Mouse (Mus musculus): ENCODE results near the gene Zbtb25. TPM values are rescaled to one million over a fixed set of nuclear protein-coding genes. Genes with fewer than 3 reads are reported as not detected.

The Zbtb25 gene
- polyA plus RNA-seq, 1 experiment from 2014 or later = 11.7 TPM

DNA sequence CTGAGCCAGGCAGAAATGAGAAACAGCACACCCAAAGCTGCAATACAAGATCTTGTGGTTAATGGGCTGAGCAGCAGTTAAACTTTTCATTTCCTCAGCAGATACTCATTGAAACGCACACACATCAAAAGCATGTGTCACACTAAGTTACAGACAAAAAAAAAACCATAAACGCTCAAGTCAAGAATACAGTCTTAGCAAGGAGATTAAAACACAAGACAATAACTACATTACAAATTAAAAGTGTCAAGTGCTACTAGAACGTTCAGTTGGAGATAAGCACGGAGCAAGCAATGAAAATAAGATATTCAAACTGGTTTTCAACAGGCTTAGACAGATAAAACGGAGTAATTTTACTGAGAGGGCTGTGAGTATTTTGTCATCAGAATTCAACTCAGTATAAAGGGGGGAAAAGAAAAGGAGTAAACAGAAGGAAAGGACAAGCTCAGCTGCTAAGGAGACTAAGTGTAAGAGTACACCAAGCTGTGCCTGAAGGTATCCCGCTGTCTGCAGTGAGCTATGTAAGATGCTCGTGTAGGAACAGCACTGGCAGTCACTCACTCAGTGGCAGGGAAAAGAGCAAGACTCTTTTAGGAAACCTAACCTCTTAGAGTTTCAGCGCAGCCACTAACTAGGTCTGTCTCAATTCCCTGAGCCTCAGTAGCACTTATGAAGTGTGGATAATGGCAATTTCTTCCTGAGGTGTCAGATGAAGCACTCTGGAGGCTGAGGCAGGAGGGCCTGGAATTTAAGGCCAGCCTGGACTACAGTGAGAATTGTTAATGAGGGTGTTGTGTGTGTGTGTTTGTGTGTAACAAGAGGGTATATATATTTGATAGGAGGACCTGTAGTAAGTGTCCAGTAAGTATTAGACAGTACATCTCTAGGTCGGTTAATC lies 7.7 kb downstream of the Zbtb25 start:
- H3K4me2 ChIP-seq (replicated peaks) = no peak overlapping the region
- no peak overlapping the region for H3K9ac ChIP-seq
- no peaks in the 10 kb centered on the region for H3K27me3 ChIP-seq (replicated peaks)
- no peak overlapping the region for H3K27ac ChIP-seq
- no peaks in the 10 kb centered on the region for H3K36me3 ChIP-seq
- WGBS = 69% methylated on average over 9 of the region's 9 CpGs
- H3K4me1 ChIP-seq (replicated peaks) = no peaks in the 10 kb centered on the region
- H3K4me3 ChIP-seq (replicated peaks) = no peak overlapping the region
- no peak for ATAC-seq
- H3K9me3 ChIP-seq = no peaks in the 10 kb centered on the region

DNA sequence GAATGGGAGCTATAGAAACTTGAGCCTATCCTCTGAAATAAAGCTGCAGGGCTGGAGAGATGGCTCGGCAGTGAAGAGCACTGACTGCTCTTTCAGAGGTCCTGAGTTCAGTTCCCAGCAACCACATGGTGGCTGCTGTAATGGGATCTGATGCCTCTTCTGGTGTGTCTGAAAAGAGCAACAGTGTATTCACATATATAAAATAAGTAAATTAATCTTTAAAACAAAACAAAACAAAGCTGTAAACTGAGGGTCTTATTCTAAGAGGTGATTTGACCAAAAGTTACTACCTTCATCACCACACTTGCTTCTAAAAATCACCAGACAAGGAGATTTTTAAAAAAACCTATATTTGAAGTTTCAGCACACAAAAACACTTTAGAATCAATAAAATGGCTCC lies 8.5 kb downstream of the Zbtb25 start:
- Histone ChIP-seq H3K9me3 (no peaks in the 10 kb centered on the region), H3K9ac (no peak overlapping the region), H3K27me3 (replicated peaks) (no peaks in the 10 kb centered on the region), H3K4me1 (replicated peaks) (no peaks in the 10 kb centered on the region), H3K4me2 (replicated peaks) (no peak overlapping the region), H3K36me3 (no peaks in the 10 kb centered on the region), H3K4me3 (replicated peaks) (no peak overlapping the region), H3K27ac (no peak overlapping the region)
- 77% methylated on average over 1 of the region's 1 CpGs for WGBS
- ATAC-seq = no peak

DNA sequence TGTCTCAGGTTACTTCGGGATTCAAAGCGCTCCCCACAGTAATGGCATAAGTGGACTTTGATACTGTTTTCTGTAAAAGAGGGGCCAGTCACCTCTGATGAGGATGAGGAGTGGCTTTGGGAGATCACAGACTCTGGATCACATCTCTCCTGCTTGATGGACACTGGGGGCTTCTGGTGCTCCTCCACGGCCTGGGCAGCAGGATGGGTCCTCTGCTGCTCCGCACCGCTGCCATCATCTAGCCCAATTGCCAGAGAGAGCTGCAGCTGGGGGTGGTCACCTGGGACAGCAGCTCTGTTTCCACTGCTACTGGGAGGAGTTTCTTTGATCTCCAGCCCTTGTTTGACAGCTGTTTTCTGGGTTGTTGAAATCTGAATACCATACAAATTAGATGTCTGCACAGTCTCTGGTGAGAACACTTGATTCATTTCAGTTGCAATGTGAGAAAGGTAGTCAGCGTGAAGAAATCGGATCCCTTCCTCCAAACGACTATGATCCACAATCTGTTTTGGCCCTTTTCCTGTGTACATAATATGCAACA lies 19.7 kb downstream of the Zbtb25 start:
- no peaks in the 10 kb centered on the region for H3K27me3 ChIP-seq (replicated peaks)
- no peaks in the 10 kb centered on the region for H3K4me1 ChIP-seq (replicated peaks)
- no peak for ATAC-seq
- no peak overlapping the region for H3K4me3 ChIP-seq (replicated peaks)
- H3K9me3 ChIP-seq = no peaks in the 10 kb centered on the region
- no peak overlapping the region for H3K27ac ChIP-seq
- WGBS = 79% methylated on average over 8 of the region's 8 CpGs
- no peak overlapping the region for H3K9ac ChIP-seq
- H3K36me3 ChIP-seq = peaks cover 5% of the 10 kb centered on the region; the same call in 1 of the 2 replicates
- H3K4me2 ChIP-seq (replicated peaks) = no peak overlapping the region

DNA sequence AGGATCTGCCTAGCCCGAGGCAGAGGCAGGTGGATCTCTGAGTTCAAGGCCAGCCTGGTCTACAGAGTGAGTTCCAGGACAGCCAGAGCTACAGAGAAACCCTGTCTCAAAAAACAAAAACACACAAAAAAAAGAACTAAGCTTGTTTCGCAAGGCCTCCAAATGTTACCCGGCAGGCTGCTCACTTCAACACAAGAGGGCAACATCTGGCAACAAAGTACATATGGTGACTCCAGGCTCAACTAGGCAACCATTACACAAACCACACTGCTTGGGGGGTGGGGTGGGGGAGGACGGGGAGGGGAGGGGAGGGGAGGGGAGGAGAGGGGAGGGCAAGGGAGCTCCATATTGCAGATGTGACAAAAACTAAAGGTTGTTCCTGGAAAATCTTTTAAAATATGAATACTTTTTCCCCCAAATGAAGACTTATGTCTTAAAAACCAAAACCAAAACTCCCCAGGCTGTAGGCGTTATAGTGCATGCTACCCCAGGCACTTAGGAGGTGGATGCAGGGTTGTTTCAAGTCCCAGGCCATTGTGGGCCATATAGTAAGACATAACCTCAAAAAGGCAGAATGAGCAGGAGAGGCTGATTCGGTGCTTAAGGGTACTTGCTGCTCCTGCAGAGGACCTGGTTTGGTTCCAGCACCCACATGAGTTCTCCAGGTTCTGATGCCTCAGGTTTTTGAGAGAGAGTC lies 23.5 kb downstream of the Zbtb25 start:
- Histone ChIP-seq H3K9ac (no peak overlapping the region), H3K9me3 (no peaks in the 10 kb centered on the region), H3K4me2 (replicated peaks) (no peak overlapping the region), H3K27me3 (replicated peaks) (no peaks in the 10 kb centered on the region), H3K27ac (no peak overlapping the region), H3K36me3 (peaks cover 5% of the 10 kb centered on the region; the same call in 1 of the 2 replicates), H3K4me1 (replicated peaks) (no peaks in the 10 kb centered on the region), H3K4me3 (replicated peaks) (no peak overlapping the region)
- ATAC-seq = no peak
- 78% methylated on average over 5 of the region's 6 CpGs for WGBS

DNA sequence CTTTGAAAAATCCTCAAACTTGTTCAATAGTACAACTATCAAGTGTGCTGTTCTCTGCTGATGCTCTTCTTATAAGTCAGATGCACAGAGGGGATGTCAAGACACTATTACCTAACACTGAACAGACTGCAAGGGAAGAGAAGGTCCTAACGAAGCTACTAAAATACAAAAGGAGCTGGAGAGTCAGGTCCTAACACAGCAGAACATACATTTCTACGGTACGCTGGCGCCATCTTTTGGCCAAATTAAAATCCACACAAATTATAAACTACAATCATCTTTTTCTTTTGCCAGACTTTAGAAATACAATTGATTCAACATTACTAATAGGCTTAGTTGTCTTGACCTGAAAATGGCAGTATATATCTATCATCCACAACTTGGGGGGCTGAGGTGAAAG lies 28.3 kb downstream of the Zbtb25 start:
- ATAC-seq = no peak
- 3% methylated on average over 4 of the region's 4 CpGs for WGBS
- Histone ChIP-seq H3K27ac (no peak overlapping the region), H3K9ac (no peak overlapping the region), H3K4me2 (replicated peaks) (no peak overlapping the region), H3K27me3 (replicated peaks) (no peaks in the 10 kb centered on the region), H3K4me3 (replicated peaks) (no peak overlapping the region), H3K9me3 (no peaks in the 10 kb centered on the region), H3K36me3 (no peaks in the 10 kb centered on the region), H3K4me1 (replicated peaks) (no peaks in the 10 kb centered on the region)

DNA sequence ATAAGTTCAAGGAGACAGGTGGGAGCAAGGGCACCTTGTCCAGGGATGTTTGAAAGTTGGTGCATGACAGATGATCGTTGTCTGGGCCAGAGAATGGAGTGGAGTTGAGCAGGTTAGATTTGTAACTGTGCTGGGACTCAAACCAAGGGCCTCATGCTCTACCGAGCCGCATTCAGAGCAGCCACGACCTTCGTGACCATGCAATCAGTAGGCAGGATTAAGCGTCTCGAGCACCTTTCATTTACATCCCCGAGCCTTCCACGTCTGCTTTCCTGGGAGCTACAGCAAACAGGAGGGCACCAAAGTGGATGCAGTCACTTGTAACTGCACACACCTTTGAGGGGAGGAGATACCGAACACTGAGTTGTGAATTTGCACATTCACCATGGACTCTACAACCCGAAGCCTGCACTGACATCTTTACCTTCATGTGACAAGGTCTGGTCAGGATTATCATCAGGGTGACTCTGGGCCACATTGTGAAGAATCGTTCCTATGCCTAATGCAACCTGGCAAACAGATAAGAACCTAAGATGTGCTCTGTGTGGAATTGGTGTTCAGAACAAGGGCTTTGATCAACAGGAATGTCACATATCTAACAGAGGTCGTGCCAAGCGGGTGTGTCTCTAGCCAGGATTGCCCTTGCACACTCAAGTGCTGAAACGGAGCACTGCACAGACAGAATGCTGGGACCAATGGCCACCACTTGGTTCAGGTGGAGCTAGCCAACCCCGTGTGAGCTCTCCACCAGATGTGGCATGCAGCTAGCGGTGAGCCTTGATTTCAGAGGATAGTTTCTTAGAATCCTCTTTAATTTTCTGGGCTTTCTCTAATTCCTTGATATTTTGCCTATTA lies 33.1 kb downstream of the Zbtb25 start:
- Histone ChIP-seq H3K4me1 (replicated peaks) (no peaks in the 10 kb centered on the region), H3K27ac (no peak overlapping the region), H3K4me3 (replicated peaks) (no peak overlapping the region), H3K27me3 (replicated peaks) (no peaks in the 10 kb centered on the region), H3K4me2 (replicated peaks) (no peak overlapping the region), H3K9ac (no peak overlapping the region), H3K36me3 (no peaks in the 10 kb centered on the region), H3K9me3 (no peaks in the 10 kb centered on the region)
- 72% methylated on average over 17 of the region's 17 CpGs for WGBS
- ATAC-seq = no peak

DNA sequence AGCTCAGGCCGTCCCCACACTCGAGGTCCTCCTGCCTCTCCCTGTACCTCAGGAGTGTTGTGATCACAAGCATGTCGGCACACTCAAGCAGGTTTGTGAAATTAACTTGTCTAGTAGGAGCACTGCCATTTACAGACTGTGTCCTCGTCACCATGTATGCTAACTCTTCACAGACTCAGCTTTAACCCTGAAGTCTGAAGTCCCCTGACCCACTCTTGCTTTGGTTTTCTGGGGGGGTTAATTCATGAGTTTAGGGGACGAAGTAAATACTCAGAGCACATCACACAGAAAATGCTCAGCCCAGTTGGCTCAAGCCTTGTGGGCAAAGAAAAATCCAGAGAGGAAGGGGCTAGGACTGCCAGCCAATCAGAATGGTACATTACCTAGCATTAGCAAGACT lies 33.8 kb downstream of the Zbtb25 start:
- no peak overlapping the region for H3K9ac ChIP-seq
- WGBS = 82% methylated on average over 5 of the region's 5 CpGs
- ATAC-seq = no peak

DNA sequence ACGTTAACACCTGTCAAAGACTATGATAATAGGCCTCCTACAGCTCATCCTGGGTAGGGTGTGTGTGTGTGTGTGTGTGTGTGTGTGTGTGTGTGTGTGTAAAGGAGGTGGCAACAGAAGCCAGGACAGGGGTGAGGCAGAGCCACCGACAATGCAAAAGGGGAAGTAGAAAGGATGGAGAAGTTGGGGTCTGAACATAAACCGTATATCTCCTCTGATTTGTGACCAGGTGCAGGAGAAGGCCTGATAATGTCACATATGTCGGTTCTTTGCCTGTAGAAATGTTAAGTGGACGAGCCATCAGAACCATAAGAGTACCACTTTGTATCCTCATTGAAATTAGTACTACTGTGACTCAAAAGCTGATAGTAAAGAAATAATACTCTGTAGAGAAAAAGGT lies 35.7 kb downstream of the Zbtb25 start:
- Histone ChIP-seq H3K36me3 (no peaks in the 10 kb centered on the region), H3K4me1 (replicated peaks) (no peaks in the 10 kb centered on the region), H3K9ac (no peak overlapping the region), H3K4me2 (replicated peaks) (no peak overlapping the region), H3K9me3 (no peaks in the 10 kb centered on the region), H3K27ac (no peak overlapping the region), H3K4me3 (replicated peaks) (no peak overlapping the region), H3K27me3 (replicated peaks) (no peaks in the 10 kb centered on the region)
- 93% methylated on average over 5 of the region's 5 CpGs for WGBS
- no peak for ATAC-seq

More for the DNA sequence above, 33.8 kb downstream of the Zbtb25 start:
- Histone ChIP-seq H3K4me1 (replicated peaks) (no peaks in the 10 kb centered on the region), H3K4me2 (replicated peaks) (no peak overlapping the region), H3K36me3 (no peaks in the 10 kb centered on the region), H3K9me3 (no peaks in the 10 kb centered on the region), H3K4me3 (replicated peaks) (no peak overlapping the region), H3K27ac (no peak overlapping the region), H3K27me3 (replicated peaks) (no peaks in the 10 kb centered on the region)

DNA sequence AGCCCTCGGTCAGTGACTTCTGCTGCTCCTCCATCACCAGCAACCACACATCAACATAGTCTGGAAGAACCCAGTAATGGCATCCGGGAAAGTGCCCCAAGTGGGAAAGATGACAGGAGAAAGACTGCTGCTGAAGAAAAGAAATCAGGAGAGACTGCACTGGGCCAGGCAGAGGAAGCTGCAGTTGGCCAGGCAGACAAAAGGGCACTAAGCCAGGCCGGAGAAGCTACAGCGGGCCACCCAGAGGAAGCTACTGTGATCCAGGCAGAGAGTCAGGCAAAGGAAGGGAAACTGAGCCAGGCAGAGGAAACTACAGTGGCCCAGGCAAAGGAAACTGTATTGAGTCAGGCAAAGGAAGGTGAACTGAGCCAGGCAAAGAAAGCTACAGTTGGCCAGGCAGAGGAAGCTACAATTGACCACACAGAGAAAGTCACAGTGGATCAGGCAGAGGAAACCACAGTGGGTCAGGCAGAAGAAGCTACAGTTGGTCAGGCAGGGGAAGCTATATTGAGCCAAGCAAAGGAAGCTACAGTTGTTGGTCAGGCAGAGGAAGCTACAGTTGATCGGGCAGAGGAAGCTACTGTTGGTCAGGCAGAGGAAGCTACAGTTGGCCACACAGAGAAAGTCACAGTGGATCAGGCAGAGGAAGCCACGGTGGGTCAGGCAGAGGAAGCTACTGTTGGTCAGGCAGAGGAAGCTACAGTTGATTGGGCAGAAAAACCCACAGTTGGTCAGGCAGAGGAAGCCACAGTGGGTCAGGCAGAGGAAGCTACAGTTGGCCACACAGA lies 40.6 kb downstream of the Zbtb25 start:
- no peaks in the 10 kb centered on the region for H3K36me3 ChIP-seq
- H3K9ac ChIP-seq = no peak overlapping the region
- WGBS = 85% methylated on average over 6 of the region's 6 CpGs
- H3K27me3 ChIP-seq (replicated peaks) = no peaks in the 10 kb centered on the region
- no peak overlapping the region for H3K4me2 ChIP-seq (replicated peaks)
- 0 out of 2 replicates have a peak, but pooled peaks cover 3% of the 10 kb centered on the region for H3K4me1 ChIP-seq (replicated peaks)
- no peak overlapping the region for H3K4me3 ChIP-seq (replicated peaks)
- ATAC-seq = no peak
- H3K27ac ChIP-seq = no peak overlapping the region
- H3K9me3 ChIP-seq = no peaks in the 10 kb centered on the region

DNA sequence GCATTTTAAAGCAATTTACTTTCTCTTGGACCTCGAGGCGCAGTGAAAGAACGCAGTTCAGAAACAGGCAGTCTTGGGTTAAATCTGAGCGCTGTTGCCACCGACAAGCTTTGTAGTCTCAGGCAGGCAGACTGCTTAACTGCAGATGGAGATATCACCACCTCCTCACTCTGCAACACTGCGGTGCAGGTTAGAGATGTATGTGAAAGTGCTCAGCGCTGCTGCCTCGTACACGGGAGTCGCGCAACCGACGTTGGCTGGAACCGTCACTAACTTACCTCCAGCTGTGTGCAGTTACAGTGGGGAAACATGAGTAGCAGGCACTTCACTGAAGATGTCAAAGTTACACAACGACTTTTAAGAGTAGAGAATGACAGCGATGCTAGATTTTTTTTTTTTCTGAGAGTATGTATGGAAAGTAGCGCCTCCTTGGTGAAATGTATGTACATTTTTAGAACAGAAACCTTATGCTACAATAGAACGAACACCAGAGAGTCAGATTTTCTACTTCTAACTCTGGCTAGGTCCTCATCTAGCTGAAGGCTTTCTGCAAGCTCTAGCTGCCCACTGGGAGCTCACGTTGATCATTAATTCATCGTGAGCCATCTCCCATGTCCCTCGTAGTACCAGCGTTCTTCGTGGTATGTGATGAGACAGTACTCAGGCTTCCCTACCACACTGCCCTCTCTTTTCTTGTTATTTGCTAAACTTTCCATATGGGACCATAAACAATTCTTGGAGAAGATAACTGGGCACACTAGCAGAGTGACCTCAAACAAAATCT lies 42.8 kb downstream of the Zbtb25 start:
- Histone ChIP-seq H3K4me2 (replicated peaks) (no peak overlapping the region), H3K9me3 (no peaks in the 10 kb centered on the region), H3K36me3 (no peaks in the 10 kb centered on the region), H3K27ac (no peak overlapping the region), H3K4me3 (replicated peaks) (no peak overlapping the region), H3K27me3 (replicated peaks) (no peaks in the 10 kb centered on the region), H3K4me1 (replicated peaks) (0 out of 2 replicates have a peak, but pooled peaks cover 3% of the 10 kb centered on the region), H3K9ac (no peak overlapping the region)
- 90% methylated on average over 23 of the region's 23 CpGs for WGBS
- no peak for ATAC-seq

Data from intestine, embryonic 15.5 days (tissue).